Mouse (Mus musculus): Measurements from ENCODE around the gene Btf3.

GRCm38 (mm10) chr13:98306393-98306792 lies 10.4 kb downstream of the Btf3 start:
- TF ChIP-seq EP300 (optimal IDR thresholded peaks at IDR 0.05) (no peak), CTCF (IDR thresholded peaks at IDR 0.05; ENCODE audit: low read depth) (no peak)
